Mouse (Mus musculus) hindbrain, embryonic 16.5 days (tissue): ENCODE results near the gene Psg16. TPM values are rescaled to one million over a fixed set of nuclear protein-coding genes. Genes with fewer than 3 reads are reported as not detected.
A peak's percentile ranks its signal among the peaks of the same experiment; 100 is the strongest.
"Not testable (repeated sequence)": the region's sequence is repeated elsewhere in the genome, so short reads cannot be mapped to it uniquely, and the experiment has no call there.

Source experiments
- ATAC-seq: fragments of 200-750 bp; cut with Nextera tagmentation; 2 replicates; pipeline ENCODE4 v1.8.0; 2017; ENCODE audit warnings: moderate TSS enrichment, moderate library complexity
- H3K27ac ChIP-seq: fragments of 300-500 bp; sonication (generic); 2 replicates; pipeline ENCODE4 v1.5.1; 2014; ENCODE audit warnings: low read depth, mild to moderate bottlenecking, control low read depth, low read length, moderate library complexity
- H3K27me3 ChIP-seq: fragments of 300-500 bp; sonication (generic); replicated peaks from 2 replicates; pipeline ENCODE4 v1.6.1; 2014; ENCODE audit warnings: low read length; ENCODE audit not compliant: control insufficient read depth, insufficient read depth
- H3K36me3 ChIP-seq: fragments of 300-500 bp; sonication (generic); 2 replicates; pipeline ENCODE4 v1.6.1; 2014; ENCODE audit warnings: mild to moderate bottlenecking, low read length, moderate library complexity, mixed read lengths; ENCODE audit not compliant: control insufficient read depth, insufficient read depth
- H3K4me1 ChIP-seq: fragments of 300-500 bp; sonication (generic); 2 replicates; pipeline ENCODE4 v1.6.1; 2014; ENCODE audit warnings: low read depth, low read length; ENCODE audit not compliant: control insufficient read depth, insufficient read depth
- H3K4me2 ChIP-seq: fragments of 300-500 bp; sonication (generic); 2 replicates; pipeline ENCODE4 v1.6.1; 2014; ENCODE audit warnings: mild to moderate bottlenecking, low read length, control low read depth, moderate library complexity
- H3K4me3 ChIP-seq: fragments of 300-500 bp; sonication (generic); 2 replicates; pipeline ENCODE4 v1.5.1; 2014; ENCODE audit warnings: mild to moderate bottlenecking, low read length, control low read depth, moderate library complexity
- H3K9ac ChIP-seq: fragments of 300-500 bp; sonication (generic); 2 replicates; pipeline ENCODE4 v1.6.1; 2014; ENCODE audit warnings: low read depth, mild to moderate bottlenecking, control low read depth, low read length, moderate library complexity
- H3K9me3 ChIP-seq: fragments of 300-500 bp; sonication (generic); 2 replicates; pipeline ENCODE4 v1.6.1; 2014; ENCODE audit warnings: mild to moderate bottlenecking, low read length, moderate library complexity; ENCODE audit not compliant: control insufficient read depth
- WGBS: fragments of 180-500 bp; shearing (Covaris S2); extraction: QIAGEN DNeasy Blood & Tissue Kit; methylation state at CpG from one replicate; pipeline ENCODE4 v1.1.7; 2014; 5-methylcytosine and 5-hydroxymethylcytosine counted together
- polyA plus RNA-seq: library from polyadenylated mRNA; unstranded; fragments of >200 nt; fragmentation: Nextera tagmentation; extraction: Ambion mirVana; gene quantifications from 2 replicates; pipeline ENCODE4 v1.2.1, GENCODE M21; 2015

The Psg16 gene
- polyA plus RNA-seq, 1 experiment from 2014 or later = 5.6 TPM

- Histone ChIP-seq H3K4me2 (peak overlapping the region; percentile 82), H3K27me3 (peaks cover 3% of the 10 kb centered on the region; the same call in 1 of the 2 replicates), H3K9me3 (no peaks in the 10 kb centered on the region), H3K4me3 (peak overlapping the region; percentile 15), H3K27ac (peak overlapping the region; percentile 85), H3K4me1 (peaks cover 22% of the 10 kb centered on the region), H3K9ac (peak overlapping the region; percentile 43), H3K36me3 (no peaks in the 10 kb centered on the region)
- ATAC-seq = peak; percentile 12; the same call in 1 of the 2 replicates
- 31% methylated on average over 9 of the region's 9 CpGs for WGBS
Observed at GRCm38 (mm10) chr7:17060031-17060781, 13.6 kb upstream of the Psg16 start.

GRCm38 (mm10) chr7:17060782-17061605 lies 12.8 kb upstream of the Psg16 start:
- H3K4me2 ChIP-seq = peak overlapping the region; percentile 82
- H3K27me3 ChIP-seq = peaks cover 3% of the 10 kb centered on the region; the same call in 1 of the 2 replicates
- 65% methylated on average over 21 of the region's 22 CpGs for WGBS
- peak overlapping the region; percentile 78 for H3K27ac ChIP-seq
- H3K36me3 ChIP-seq = no peaks in the 10 kb centered on the region
- H3K9me3 ChIP-seq = no peaks in the 10 kb centered on the region
- H3K4me1 ChIP-seq = peaks cover 20% of the 10 kb centered on the region
- H3K9ac ChIP-seq = peak overlapping the region; percentile 43
- peak overlapping the region; percentile 50 for H3K4me3 ChIP-seq
- ATAC-seq = no peak

GRCm38 (mm10) chr7:17062389-17062788 lies 11.5 kb upstream of the Psg16 start, which contains the start of gene Hif3a:
TSS of gene Hif3a (minus strand) at chr7:17062427.
- Histone ChIP-seq H3K9me3 (no peaks in the 10 kb centered on the region), H3K4me3 (peak within 1 kb of the TSS; percentile 50), H3K27ac (peak within 1 kb of the TSS; percentile 78), H3K27me3 (peaks cover 3% of the 10 kb centered on the region; the same call in 1 of the 2 replicates), H3K4me1 (peaks cover 11% of the 10 kb centered on the region), H3K9ac (peak within 1 kb of the TSS; percentile 66), H3K36me3 (no peaks in the 10 kb centered on the region), H3K4me2 (peak within 1 kb of the TSS; percentile 82)
- WGBS = 0% methylated on average over 15 of the region's 15 CpGs
- ATAC-seq = peak; percentile 90

- H3K36me3 ChIP-seq = no peaks in the 10 kb centered on the region
- peak overlapping the region; percentile 66 for H3K9ac ChIP-seq
- H3K4me1 ChIP-seq = peaks cover 11% of the 10 kb centered on the region
- ATAC-seq = peak; percentile 3; the same call in 1 of the 2 replicates
- H3K9me3 ChIP-seq = no peaks in the 10 kb centered on the region
- H3K27ac ChIP-seq = peak overlapping the region; percentile 51; the same call in 1 of the 2 replicates
- 11% methylated on average over 11 of the region's 11 CpGs for WGBS
- H3K4me2 ChIP-seq = peak overlapping the region; percentile 82
- H3K27me3 ChIP-seq = peaks cover 3% of the 10 kb centered on the region; the same call in 1 of the 2 replicates
- peak overlapping the region; percentile 50 for H3K4me3 ChIP-seq
Observed at GRCm38 (mm10) chr7:17062845-17063244, 11.0 kb upstream of the Psg16 start.

- no peaks in the 10 kb centered on the region for H3K36me3 ChIP-seq
- no peak overlapping the region for H3K4me3 ChIP-seq
- no peak overlapping the region for H3K9ac ChIP-seq
- H3K9me3 ChIP-seq = no peaks in the 10 kb centered on the region
- WGBS = 87% methylated on average over 8 of the region's 9 CpGs
- H3K27ac ChIP-seq = no peak overlapping the region
- no peak overlapping the region for H3K4me2 ChIP-seq
- H3K4me1 ChIP-seq = peaks cover 4% of the 10 kb centered on the region
- H3K27me3 ChIP-seq = peaks cover 3% of the 10 kb centered on the region; the same call in 1 of the 2 replicates
- ATAC-seq = no peak
Observed at GRCm38 (mm10) chr7:17065620-17066019, 8.2 kb upstream of the Psg16 start.

GRCm38 (mm10) chr7:17066412-17066811 lies 7.4 kb upstream of the Psg16 start:
- Histone ChIP-seq H3K36me3 (no peaks in the 10 kb centered on the region), H3K9me3 (no peaks in the 10 kb centered on the region), H3K9ac (no peak overlapping the region), H3K4me2 (no peak overlapping the region), H3K27ac (no peak overlapping the region), H3K4me3 (no peak overlapping the region), H3K27me3 (no peaks in the 10 kb centered on the region), H3K4me1 (peaks cover 4% of the 10 kb centered on the region)
- no peak for ATAC-seq
- WGBS = 6% methylated on average over 2 of the region's 2 CpGs

GRCm38 (mm10) chr7:17067000-17067399 lies 6.8 kb upstream of the Psg16 start:
- Histone ChIP-seq H3K4me3 (no peak overlapping the region), H3K4me1 (peaks cover 4% of the 10 kb centered on the region), H3K27me3 (no peaks in the 10 kb centered on the region), H3K27ac (no peak overlapping the region), H3K36me3 (no peaks in the 10 kb centered on the region), H3K9ac (no peak overlapping the region), H3K4me2 (no peak overlapping the region), H3K9me3 (no peaks in the 10 kb centered on the region)
- no peak for ATAC-seq

GRCm38 (mm10) chr7:17067651-17068050 lies 6.2 kb upstream of the Psg16 start:
- H3K27ac ChIP-seq = not testable (repeated sequence)

GRCm38 (mm10) chr7:17073513-17073903 lies 332 bp upstream of the Psg16 start:
- H3K9me3 ChIP-seq = no peaks in the 10 kb centered on the region
- H3K4me1 ChIP-seq = peaks cover 4% of the 10 kb centered on the region; the same call in 1 of the 2 replicates
- WGBS = 63% methylated on average over 5 of the region's 5 CpGs
- no peak overlapping the region for H3K9ac ChIP-seq
- peak; percentile 50 for ATAC-seq
- H3K4me2 ChIP-seq = no peak overlapping the region
- H3K27ac ChIP-seq = no peak overlapping the region
- no peaks in the 10 kb centered on the region for H3K36me3 ChIP-seq
- H3K4me3 ChIP-seq = no peak overlapping the region
- 0 out of 2 replicates have a peak, but pooled peaks cover 2% of the 10 kb centered on the region for H3K27me3 ChIP-seq

More at GRCm38 (mm10) chr7:17067651-17068050, 6.2 kb upstream of the Psg16 start:
- not testable (repeated sequence) for H3K4me3 ChIP-seq, H3K9ac ChIP-seq, H3K4me2 ChIP-seq, ATAC-seq, H3K9me3 ChIP-seq, H3K4me1 ChIP-seq, H3K27me3 ChIP-seq, H3K36me3 ChIP-seq
- WGBS = 61% methylated on average over 5 of the region's 5 CpGs
